ENCODE assay signal across 31 mouse cellular contexts in genomic region chr16:79256525-79256924, GRCm38 (mm10).
A peak's percentile ranks its signal among the peaks of the same experiment; 100 is the strongest.
DNase-seq lines count a peak whose midpoint lies in the region; ATAC-seq and TF ChIP-seq lines count a peak whose summit lies in the region.
"Had no signal": no experiment of that assay in that cellular context is flagged by ENCODE, and none has a peak within 500 bp of the region (broad histone marks: within the 10 kb centered on the region; RNA-seq: fewer than 3 reads in every experiment).

No protein-coding gene starts in this region.

- no peak overlapping the region for H3K9ac ChIP-seq in hindbrain, embryonic 11.5 days (ENCODE audit: low read depth, low read length)
- H3K9ac ChIP-seq in hindbrain, embryonic 12.5 days = no peak overlapping the region
- no peak overlapping the region for H3K9ac ChIP-seq in midbrain, embryonic 12.5 days (replicated peaks)
- no peak overlapping the region for H3K9ac ChIP-seq in midbrain, postnatal 0 days (replicated peaks; ENCODE audit: low read length, poor library complexity, severe bottlenecking)
- H3K9ac ChIP-seq: embryonic facial prominence, embryonic 13.5 days; heart, embryonic 13.5 days; hindbrain, embryonic 13.5 days; intestine, embryonic 15.5 days had no signal

- H3K9me3 ChIP-seq in hindbrain, embryonic 11.5 days (ENCODE audit: control insufficient read depth, low read length) = no peaks in the 10 kb centered on the region
- no peaks in the 10 kb centered on the region for H3K9me3 ChIP-seq in hindbrain, embryonic 12.5 days (replicated peaks)
- no peaks in the 10 kb centered on the region for H3K9me3 ChIP-seq in midbrain, embryonic 12.5 days
- H3K9me3 ChIP-seq in midbrain, postnatal 0 days (ENCODE audit: low read length) = no peaks in the 10 kb centered on the region
- H3K9me3 ChIP-seq: embryonic facial prominence, embryonic 10.5 days; embryonic facial prominence, embryonic 13.5 days; G1E; heart, embryonic 10.5 days; heart, embryonic 13.5 days; hindbrain, embryonic 13.5 days; intestine, embryonic 15.5 days had no signal

- H3K27me3 ChIP-seq in hindbrain, embryonic 11.5 days (ENCODE audit: control insufficient read depth, insufficient read depth, low read length) = no peaks in the 10 kb centered on the region
- H3K27me3 ChIP-seq in hindbrain, embryonic 12.5 days = no peaks in the 10 kb centered on the region
- no peaks in the 10 kb centered on the region for H3K27me3 ChIP-seq in midbrain, embryonic 12.5 days
- no peaks in the 10 kb centered on the region for H3K27me3 ChIP-seq in midbrain, postnatal 0 days (ENCODE audit: insufficient read depth, low read length)
- H3K27me3 ChIP-seq: CH12.LX; embryonic facial prominence, embryonic 13.5 days; heart, embryonic 13.5 days; hindbrain, embryonic 13.5 days; intestine, embryonic 15.5 days; Patski had no signal

- H3K4me3 ChIP-seq in hindbrain, embryonic 11.5 days (ENCODE audit: low read depth, low read length) = no peak overlapping the region
- H3K4me3 ChIP-seq in hindbrain, embryonic 12.5 days = no peak overlapping the region
- H3K4me3 ChIP-seq in midbrain, embryonic 12.5 days = no peak overlapping the region
- no peak overlapping the region for H3K4me3 ChIP-seq in midbrain, postnatal 0 days (ENCODE audit: low read depth, low read length)
- H3K4me3 ChIP-seq: embryonic facial prominence, embryonic 10.5 days; embryonic facial prominence, embryonic 13.5 days; erythroblast, embryonic 14.5 days; heart, adult 2 months; heart, embryonic 10.5 days; heart, embryonic 13.5 days; hindbrain, embryonic 13.5 days; intestine, embryonic 15.5 days had no signal

- TF ChIP-seq CTCF in midbrain, postnatal 0 days (IDR thresholded peaks at IDR 0.05) = no peak
- no peak for TF ChIP-seq CTCF in brain, embryonic 14.5 days (IDR thresholded peaks at IDR 0.05; ENCODE audit: borderline replicate concordance, extremely low read depth, insufficient read depth, insufficient read length)

- no peak overlapping the region for H3K4me2 ChIP-seq in hindbrain, embryonic 11.5 days (replicated peaks; ENCODE audit: low read depth, low read length)
- no peak overlapping the region for H3K4me2 ChIP-seq in hindbrain, embryonic 12.5 days (replicated peaks)
- no peak overlapping the region for H3K4me2 ChIP-seq in midbrain, embryonic 12.5 days (replicated peaks)
- H3K4me2 ChIP-seq in midbrain, postnatal 0 days (ENCODE audit: low read depth, low read length, poor library complexity, severe bottlenecking) = no peak overlapping the region
- H3K4me2 ChIP-seq: embryonic facial prominence, embryonic 13.5 days; heart, embryonic 13.5 days; hindbrain, embryonic 13.5 days; intestine, embryonic 15.5 days had no signal

- no peaks in the 10 kb centered on the region for H3K36me3 ChIP-seq in hindbrain, embryonic 11.5 days (ENCODE audit: control insufficient read depth, insufficient read depth, low read length)
- no peaks in the 10 kb centered on the region for H3K36me3 ChIP-seq in hindbrain, embryonic 12.5 days
- H3K36me3 ChIP-seq in midbrain, embryonic 12.5 days = no peaks in the 10 kb centered on the region
- no peaks in the 10 kb centered on the region for H3K36me3 ChIP-seq in midbrain, postnatal 0 days (ENCODE audit: insufficient read depth, low read length)
- H3K36me3 ChIP-seq: embryonic facial prominence, embryonic 10.5 days; embryonic facial prominence, embryonic 13.5 days; G1E; heart, embryonic 10.5 days; heart, embryonic 13.5 days; hindbrain, embryonic 13.5 days; intestine, embryonic 15.5 days had no signal

- no peak for TF ChIP-seq POLR2A in brain, embryonic 14.5 days (IDR thresholded peaks at IDR 0.05; ENCODE audit: borderline replicate concordance, extremely low read depth, insufficient read depth, insufficient read length, poor library complexity, severe bottlenecking)

- peak; percentile 2 for DNase-seq in embryo, embryonic 11 days
- DNase-seq in embryo, embryonic 9.5 days (ENCODE audit: extremely low spot score) = no peak
- DNase-seq in hindbrain, embryonic 11.5 days (ENCODE audit: low spot score) = no peak
- DNase-seq in midbrain, postnatal 0 days (ENCODE audit: low spot score) = no peak
- DNase-seq in brain, embryonic 14.5 days (ENCODE audit: low read depth) = peak; percentile 25
- DNase-seq: adrenal gland, postnatal 10 days; adrenal gland, postnatal 36 days; B cell, adult 2 months; cerebellum, adult 11 months; cerebellum, adult 2 months; cerebellum, adult 9-11 months; cerebellum, postnatal 25 days; gastrocnemius, postnatal 10 days; gastrocnemius, postnatal 36 days; heart, adult 2 months; heart, postnatal 14 days; heart, postnatal 4 days had no signal

- 0 out of 2 replicates have a peak, but pooled peaks have one; percentile 25 for ATAC-seq in hindbrain, embryonic 11.5 days (ENCODE audit: low FRiP score)
- ATAC-seq in hindbrain, embryonic 12.5 days (ENCODE audit: low FRiP score) = no peak
- ATAC-seq in midbrain, embryonic 12.5 days (ENCODE audit: low FRiP score, low read depth) = peak; percentile 85
- no peak for ATAC-seq in midbrain, postnatal 0 days (ENCODE audit: low FRiP score)
- ATAC-seq: forebrain, embryonic 16.5 days; hindbrain, embryonic 16.5 days; intestine, embryonic 15.5 days; Patski had no signal

- no peaks in the 10 kb centered on the region for H3K4me1 ChIP-seq in hindbrain, embryonic 11.5 days (replicated peaks; ENCODE audit: control insufficient read depth, insufficient read depth, low read length)
- H3K4me1 ChIP-seq in hindbrain, embryonic 12.5 days = no peaks in the 10 kb centered on the region
- no peaks in the 10 kb centered on the region for H3K4me1 ChIP-seq in midbrain, embryonic 12.5 days
- H3K4me1 ChIP-seq in midbrain, postnatal 0 days (ENCODE audit: insufficient read depth, low read length) = no peaks in the 10 kb centered on the region
- H3K4me1 ChIP-seq: embryonic facial prominence, embryonic 10.5 days; embryonic facial prominence, embryonic 13.5 days; heart, embryonic 10.5 days; heart, embryonic 13.5 days; hindbrain, embryonic 13.5 days; intestine, embryonic 15.5 days had no signal

- H3K27ac ChIP-seq in hindbrain, embryonic 11.5 days (ENCODE audit: low read depth, low read length) = no peak overlapping the region
- H3K27ac ChIP-seq in hindbrain, embryonic 12.5 days = no peak overlapping the region
- no peak overlapping the region for H3K27ac ChIP-seq in midbrain, embryonic 12.5 days (replicated peaks)
- H3K27ac ChIP-seq in midbrain, postnatal 0 days (ENCODE audit: low read depth, low read length) = no peak overlapping the region
- H3K27ac ChIP-seq: embryonic facial prominence, embryonic 10.5 days; embryonic facial prominence, embryonic 13.5 days; heart, adult 2 months; heart, embryonic 10.5 days; heart, embryonic 13.5 days; hindbrain, embryonic 13.5 days; intestine, embryonic 15.5 days had no signal

- WGBS in hindbrain, embryonic 11.5 days = 100% methylated on average over 1 of the region's 1 CpGs
- 97% methylated on average over 1 of the region's 1 CpGs for WGBS in hindbrain, embryonic 12.5 days
- WGBS in midbrain, embryonic 12.5 days = 100% methylated on average over 1 of the region's 1 CpGs
- WGBS in midbrain, postnatal 0 days = 96% methylated on average over 1 of the region's 1 CpGs

Comparison
In these comparisons a context has a peak if more than half of its experiments do, and no peak if none do; other contexts are left out.
1. DNase-seq: peak in embryo, embryonic 11 days (single experiment) and brain, embryonic 14.5 days (single experiment); none in embryo, embryonic 9.5 days (single experiment), hindbrain, embryonic 11.5 days (single experiment) and midbrain, postnatal 0 days (single experiment).
2. ATAC-seq: peak in hindbrain, embryonic 11.5 days (single experiment) and midbrain, embryonic 12.5 days (single experiment); none in hindbrain, embryonic 12.5 days (single experiment) and midbrain, postnatal 0 days (single experiment).